Mouse (Mus musculus): Measurements from ENCODE around the gene Tfdp2. TPM values are rescaled to one million over a fixed set of nuclear protein-coding genes. Genes with fewer than 3 reads are reported as not detected.

Tfdp2 gene
- total and polyA plus RNA-seq, 2 experiments from 2014 or later: 13.5 to 15.7 TPM

- Histone ChIP-seq H3K36me3 (ENCODE audit: insufficient read depth, low read length) (no peaks in the 10 kb centered on the region), H3K4me2 (ENCODE audit: low read depth, low read length, poor library complexity, severe bottlenecking) (no peak overlapping the region), H3K9ac (replicated peaks; ENCODE audit: low read length, poor library complexity, severe bottlenecking) (no peak overlapping the region), H3K4me1 (ENCODE audit: insufficient read depth, low read length) (no peaks in the 10 kb centered on the region), H3K9me3 (ENCODE audit: low read length) (no peaks in the 10 kb centered on the region), H3K27ac (ENCODE audit: low read depth, low read length) (no peak overlapping the region), H3K27me3 (ENCODE audit: insufficient read depth, low read length) (no peaks in the 10 kb centered on the region), H3K4me3 (ENCODE audit: low read depth, low read length) (no peak overlapping the region)
- ATAC-seq (ENCODE audit: low FRiP score): no peak
- WGBS: 81% methylated on average over 6 of the region's 6 CpGs
- TF ChIP-seq CTCF (IDR thresholded peaks at IDR 0.05): no peak
- no peak for DNase-seq (ENCODE audit: low spot score)
Observed at GRCm38 (mm10) chr9:96266793-96267558, 70.9 kb downstream of the Tfdp2 start.

GRCm38 (mm10) chr9:96267559-96267948, 71.5 kb downstream of the Tfdp2 start:
- Histone ChIP-seq H3K27ac (ENCODE audit: low read depth, low read length) (no peak overlapping the region), H3K27me3 (ENCODE audit: insufficient read depth, low read length) (no peaks in the 10 kb centered on the region), H3K4me2 (ENCODE audit: low read depth, low read length, poor library complexity, severe bottlenecking) (no peak overlapping the region), H3K9me3 (ENCODE audit: low read length) (no peaks in the 10 kb centered on the region), H3K4me3 (ENCODE audit: low read depth, low read length) (no peak overlapping the region), H3K36me3 (ENCODE audit: insufficient read depth, low read length) (no peaks in the 10 kb centered on the region), H3K4me1 (ENCODE audit: insufficient read depth, low read length) (no peaks in the 10 kb centered on the region), H3K9ac (replicated peaks; ENCODE audit: low read length, poor library complexity, severe bottlenecking) (no peak overlapping the region)
- DNase-seq (ENCODE audit: low spot score) (no peak), ATAC-seq (ENCODE audit: low FRiP score) (no peak)
- WGBS: 78% methylated on average over 1 of the region's 1 CpGs
- TF ChIP-seq CTCF (IDR thresholded peaks at IDR 0.05): no peak

- Histone ChIP-seq H3K27ac (ENCODE audit: low read depth, low read length) (no peak overlapping the region), H3K9me3 (ENCODE audit: low read length) (no peaks in the 10 kb centered on the region), H3K36me3 (ENCODE audit: insufficient read depth, low read length) (no peaks in the 10 kb centered on the region), H3K4me2 (ENCODE audit: low read depth, low read length, poor library complexity, severe bottlenecking) (no peak overlapping the region), H3K27me3 (ENCODE audit: insufficient read depth, low read length) (no peaks in the 10 kb centered on the region), H3K9ac (replicated peaks; ENCODE audit: low read length, poor library complexity, severe bottlenecking) (no peak overlapping the region), H3K4me1 (ENCODE audit: insufficient read depth, low read length) (no peaks in the 10 kb centered on the region), H3K4me3 (ENCODE audit: low read depth, low read length) (no peak overlapping the region)
- no peak for TF ChIP-seq CTCF (IDR thresholded peaks at IDR 0.05)
- ATAC-seq (ENCODE audit: low FRiP score) (no peak), DNase-seq (ENCODE audit: low spot score) (no peak)
- WGBS: 86% methylated on average over 2 of the region's 2 CpGs
Observed at GRCm38 (mm10) chr9:96269726-96270125, 73.7 kb downstream of the Tfdp2 start.

GRCm38 (mm10) chr9:96275543-96275942, 79.5 kb downstream of the Tfdp2 start:
- no peak for ATAC-seq (ENCODE audit: low FRiP score)
- no peaks in the 10 kb centered on the region for H3K4me1 ChIP-seq (ENCODE audit: insufficient read depth, low read length)
- TF ChIP-seq CTCF (IDR thresholded peaks at IDR 0.05): no peak

GRCm38 (mm10) chr9:96281497-96281896, 85.4 kb downstream of the Tfdp2 start:
- 52% methylated on average over 3 of the region's 3 CpGs for WGBS
- H3K27me3 ChIP-seq (ENCODE audit: insufficient read depth, low read length): no peaks in the 10 kb centered on the region
- H3K27ac ChIP-seq (ENCODE audit: low read depth, low read length): no peak overlapping the region
- no peak overlapping the region for H3K4me3 ChIP-seq (ENCODE audit: low read depth, low read length)
- ATAC-seq (ENCODE audit: low FRiP score): no peak
- peak; percentile 70 for TF ChIP-seq CTCF (IDR thresholded peaks at IDR 0.05)
- peak; percentile 32 for DNase-seq (ENCODE audit: low spot score)
- H3K4me2 ChIP-seq (ENCODE audit: low read depth, low read length, poor library complexity, severe bottlenecking): no peak overlapping the region
- no peaks in the 10 kb centered on the region for H3K9me3 ChIP-seq (ENCODE audit: low read length)
- no peaks in the 10 kb centered on the region for H3K36me3 ChIP-seq (ENCODE audit: insufficient read depth, low read length)
- H3K4me1 ChIP-seq (ENCODE audit: insufficient read depth, low read length): no peaks in the 10 kb centered on the region
- no peak overlapping the region for H3K9ac ChIP-seq (replicated peaks; ENCODE audit: low read length, poor library complexity, severe bottlenecking)

More at GRCm38 (mm10) chr9:96275543-96275942, 79.5 kb downstream of the Tfdp2 start:
- Histone ChIP-seq H3K27ac (ENCODE audit: low read depth, low read length) (no peak overlapping the region), H3K9me3 (ENCODE audit: low read length) (no peaks in the 10 kb centered on the region), H3K9ac (replicated peaks; ENCODE audit: low read length, poor library complexity, severe bottlenecking) (no peak overlapping the region), H3K4me2 (ENCODE audit: low read depth, low read length, poor library complexity, severe bottlenecking) (no peak overlapping the region), H3K27me3 (ENCODE audit: insufficient read depth, low read length) (no peaks in the 10 kb centered on the region), H3K36me3 (ENCODE audit: insufficient read depth, low read length) (no peaks in the 10 kb centered on the region), H3K4me3 (ENCODE audit: low read depth, low read length) (no peak overlapping the region)
- no peak for DNase-seq (ENCODE audit: low spot score)

GRCm38 (mm10) chr9:96282082-96282481, 86.0 kb downstream of the Tfdp2 start:
- TF ChIP-seq CTCF (IDR thresholded peaks at IDR 0.05): no peak
- no peak overlapping the region for H3K27ac ChIP-seq (ENCODE audit: low read depth, low read length)
- H3K4me1 ChIP-seq (ENCODE audit: insufficient read depth, low read length): no peaks in the 10 kb centered on the region
- WGBS: 95% methylated on average over 3 of the region's 3 CpGs
- no peak overlapping the region for H3K9ac ChIP-seq (replicated peaks; ENCODE audit: low read length, poor library complexity, severe bottlenecking)
- H3K4me3 ChIP-seq (ENCODE audit: low read depth, low read length): no peak overlapping the region
- no peaks in the 10 kb centered on the region for H3K36me3 ChIP-seq (ENCODE audit: insufficient read depth, low read length)
- H3K27me3 ChIP-seq (ENCODE audit: insufficient read depth, low read length): no peaks in the 10 kb centered on the region
- H3K4me2 ChIP-seq (ENCODE audit: low read depth, low read length, poor library complexity, severe bottlenecking): no peak overlapping the region
- DNase-seq (ENCODE audit: low spot score) (no peak), ATAC-seq (ENCODE audit: low FRiP score) (no peak)
- no peaks in the 10 kb centered on the region for H3K9me3 ChIP-seq (ENCODE audit: low read length)
